Mouse (Mus musculus) thymus, adult 2 months (tissue): Measurements from ENCODE around the gene Cflar.

Experiments
- CTCF ChIP-seq: fragments of 200-500 bp; IDR thresholded peaks from 2 replicates; pipeline ENCODE4 v1.5.1; 2012; ENCODE audit warnings: mild to moderate bottlenecking, control low read depth, low read length, moderate library complexity, borderline replicate concordance; ENCODE audit not compliant: control insufficient read depth, poor library complexity, insufficient read depth; ENCODE audit errors: extremely low read depth
- POLR2A ChIP-seq: fragments of 200-500 bp; IDR thresholded peaks from 2 replicates; pipeline ENCODE4 v1.6.1; 2012; ENCODE audit warnings: mild to moderate bottlenecking, low read length, control low read depth, moderate library complexity; ENCODE audit not compliant: control insufficient read depth, poor library complexity, insufficient read depth; ENCODE audit errors: extremely low read depth

DNA sequence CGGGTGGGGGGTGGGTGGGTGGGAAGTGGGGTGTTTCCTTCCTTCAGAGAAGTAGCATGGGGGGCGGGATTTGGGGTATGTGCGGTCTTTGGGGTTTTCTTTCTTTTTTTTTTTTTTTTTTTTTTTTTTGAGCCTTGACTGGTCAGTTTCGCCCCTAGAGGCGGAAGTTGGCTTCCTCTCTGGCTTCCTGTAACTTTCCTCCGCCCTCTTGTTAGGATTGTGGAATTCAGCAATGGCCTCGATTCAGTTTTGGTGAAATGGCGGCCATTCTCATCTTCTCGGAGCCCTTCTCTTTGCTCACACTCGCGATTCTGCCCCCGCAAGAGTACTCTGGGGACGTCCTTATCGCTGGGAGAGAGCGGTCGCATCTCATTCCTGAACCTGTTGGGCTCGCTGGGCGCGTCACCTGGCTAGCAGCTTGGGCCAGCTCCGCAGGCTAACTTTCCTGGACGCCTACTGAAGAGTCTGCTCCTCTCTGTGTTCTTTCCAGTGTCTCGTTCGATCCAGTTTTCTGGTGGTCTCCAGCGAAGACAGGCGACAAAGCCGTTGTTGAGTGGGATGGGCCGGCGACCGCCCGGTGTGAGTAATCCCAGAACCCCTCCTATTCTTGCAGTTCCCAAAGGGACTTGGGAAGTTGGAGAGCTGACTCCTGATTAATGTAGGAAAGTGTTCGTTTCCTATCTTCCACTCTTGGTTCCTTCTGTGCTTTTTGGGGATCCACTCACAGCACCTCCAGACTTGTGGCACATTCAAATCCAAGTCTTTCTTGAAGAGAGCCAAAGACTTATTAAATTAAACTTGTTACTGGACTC lies 2.0 kb downstream of the Cflar start:
- TF ChIP-seq CTCF (0 out of 2 replicates have a peak, but pooled peaks have one; percentile 20), POLR2A (no peak)
